ENCODE assay signal across 10 mouse cellular contexts in the genomic region with DNA sequence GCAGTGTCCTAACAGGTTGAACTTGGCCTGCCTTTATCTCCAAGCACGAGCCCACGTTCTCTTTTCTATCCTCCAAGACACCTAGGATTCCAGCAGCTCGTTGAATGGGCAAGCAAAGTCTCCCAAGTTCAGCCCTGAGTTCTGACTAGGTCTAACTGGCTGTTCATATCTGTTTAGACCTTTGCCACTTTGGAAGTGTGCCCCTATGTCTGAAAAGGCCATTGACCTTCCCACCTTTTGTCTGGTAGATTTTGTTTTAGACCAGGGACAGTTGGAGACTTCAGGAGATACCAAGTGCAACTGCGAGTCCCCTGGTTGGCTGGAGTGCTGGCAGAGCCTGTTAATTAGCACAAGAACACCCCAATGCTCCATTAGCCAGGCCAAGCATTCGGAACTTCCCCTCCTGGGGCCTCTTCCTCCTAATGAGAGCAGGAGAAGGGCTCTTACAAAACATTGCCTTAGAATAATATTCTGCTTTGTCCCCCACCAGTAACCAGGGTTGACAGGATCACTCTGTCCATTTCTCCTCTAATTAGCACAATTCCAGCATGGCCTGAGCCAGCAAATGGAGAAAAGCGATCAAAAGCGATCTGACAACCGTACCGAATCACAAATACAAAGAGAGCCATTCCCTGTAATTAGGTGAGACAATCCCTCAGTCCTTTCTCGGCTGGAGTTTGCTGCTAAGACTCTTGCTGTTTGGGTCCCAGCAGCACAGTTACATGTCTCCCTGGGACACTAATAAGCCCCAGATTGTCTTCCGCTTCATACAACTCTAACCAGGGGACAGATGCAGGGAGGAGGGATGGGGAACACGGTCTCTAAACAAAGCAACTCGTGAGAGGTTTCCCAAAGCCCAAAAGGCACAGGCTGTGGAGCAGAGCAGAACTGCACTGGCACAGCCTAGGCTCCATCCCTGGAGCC. TPM values are rescaled to one million over a fixed set of nuclear protein-coding genes. Genes with fewer than 3 reads are reported as not detected.
DNase-seq lines count a peak whose midpoint lies in the region; ATAC-seq lines count a peak whose summit lies in the region.
"Had no signal": no experiment of that assay in that cellular context is flagged by ENCODE, and none has a peak within 500 bp of the region (broad histone marks: within the 10 kb centered on the region; RNA-seq: fewer than 3 reads in every experiment).

No protein-coding gene starts in this region.

- H3K36me3 ChIP-seq in neural tube, embryonic 11.5 days (ENCODE audit: control insufficient read depth, insufficient read depth, low read length): no peaks in the 10 kb centered on the region

- no peaks in the 10 kb centered on the region for H3K9me3 ChIP-seq in neural tube, embryonic 11.5 days (ENCODE audit: control insufficient read depth, low read length)

- H3K4me3 ChIP-seq in neural tube, embryonic 11.5 days (ENCODE audit: low read depth, low read length): no peak overlapping the region

- no peaks in the 10 kb centered on the region for H3K27me3 ChIP-seq in neural tube, embryonic 11.5 days (ENCODE audit: control insufficient read depth, insufficient read depth, low read length)

- peak; percentile 44 for DNase-seq in neural tube, embryonic 11.5 days (ENCODE audit: low spot score)
- no peak for DNase-seq in neural tube, embryonic 10.5 days (ENCODE audit: extremely low spot score, low spot score)
- peak; percentile 28 to 37 for DNase-seq in frontal cortex, adult 2 months (ENCODE audit: extremely low spot score in 1 of 2, low spot score in 1 of 2)
- DNase-seq in left cerebral cortex, postnatal 25 days (ENCODE audit: low spot score in 2 of 2): peak; percentile 9 to 47
- DNase-seq in retina, embryonic 14.5 days (ENCODE audit: low spot score): peak; percentile 93
- no peak for DNase-seq in lung, postnatal 4 days
- no peak for DNase-seq in T-cell, adult 2 months (ENCODE audit: low spot score)
- DNase-seq in cerebellum, adult 11-12 months: no peak
- DNase-seq: lung, adult 18-20 months had no signal

- WGBS in neural tube, embryonic 11.5 days: 42% methylated on average over 13 of the region's 13 CpGs

- ATAC-seq in neural tube, embryonic 11.5 days (ENCODE audit: insufficient read depth, low FRiP score, low TSS enrichment): peak; percentile 74

- H3K9ac ChIP-seq in neural tube, embryonic 11.5 days (ENCODE audit: low read length): no peak overlapping the region

- no peak overlapping the region for H3K27ac ChIP-seq in neural tube, embryonic 11.5 days (ENCODE audit: low read depth, low read length)

- intact Hi-C loops in left cerebral cortex, postnatal 25 days (cut with DNase I): no loop called here

- no peak overlapping the region for H3K4me2 ChIP-seq in neural tube, embryonic 11.5 days (ENCODE audit: low read depth)

- H3K4me1 ChIP-seq in neural tube, embryonic 11.5 days (ENCODE audit: control insufficient read depth, insufficient read depth, low read length): peaks cover 9% of the 10 kb centered on the region

RNA-seq across cellular contexts. Expression of a gene that starts 37.4 kb away (rescaled TPM):
- 7.3 and 7.4 TPM in 2 replicates for polyA plus RNA-seq in neural tube, embryonic 11.5 days (2014; fragmentation: Nextera tagmentation; extraction: Ambion mirVana)
- 0.27 and 0.28 TPM in 2 replicates for polyA plus RNA-seq in frontal cortex, adult 2 months (2012; rRNA removed)
- total RNA-seq in left cerebral cortex, postnatal 25 days (2021): under 1 TPM; 0.14 to 0.18 TPM
- polyA plus RNA-seq: intestine, embryonic 14.5 days had no signal

Comparison
In these comparisons a context has a peak if more than half of its experiments do, and no peak if none do; other contexts are left out.
1. DNase-seq: peak in neural tube, embryonic 11.5 days (single experiment), frontal cortex, adult 2 months (2 of 2), left cerebral cortex, postnatal 25 days (2 of 2) and retina, embryonic 14.5 days (single experiment); none in neural tube, embryonic 10.5 days (single experiment), lung, postnatal 4 days (0 of 2), T-cell, adult 2 months (single experiment) and cerebellum, adult 11-12 months (single experiment).